Mouse (Mus musculus) left cerebral cortex, postnatal 25 days (tissue): Measurements from ENCODE around the gene Rnf31. TPM values are rescaled to one million over a fixed set of nuclear protein-coding genes. Genes with fewer than 3 reads are reported as not detected.

Source experiments
- DNase-seq, 2 experiments: peaks; one replicate each; pipeline ENCODE4 v3.0.0; 2022; ENCODE audit warnings: low spot score in 2 of 2, mixed read lengths in 1 of 2
- intact Hi-C: fragments of 180-260 bp; cut with DNase I; formaldehyde crosslinking; loops from one replicate; pipeline ENCODE4 v1.15.1; 2025
- total RNA-seq, 2 experiments: library from RNA; stranded (reverse); gene quantifications; 2 replicates each; pipeline ENCODE4 v1.2.3; 2021

Rnf31 gene
- total RNA-seq, 2 experiments from 2014 or later = 27.6 to 31.7 TPM

GRCm38 (mm10) chr14:55575711-55576110, 15.8 kb upstream of the Rnf31 start:
- intact Hi-C loops = no loop called here
- DNase-seq = no peak

GRCm38 (mm10) chr14:55576376-55576775, 15.1 kb upstream of the Rnf31 start:
- no peak for DNase-seq
- intact Hi-C loops = no loop called here

- DNase-seq = peak; percentile 67 to 70
- intact Hi-C loops = loop anchor here (2.0 kb wide), 1 partner anchor 17 kb away; the partner anchor contains the start of genes A730061H03Rik and Dcaf11
Measured at GRCm38 (mm10) chr14:55577871-55578667, 13.4 kb upstream of the Rnf31 start, which contains the start of gene Psme1. Gene Psme1, plus strand, starts transcription at chr14:55578123.

GRCm38 (mm10) chr14:55578668-55579269, 12.7 kb upstream of the Rnf31 start:
- intact Hi-C loops = loop anchor here (2.0 kb wide), 1 partner anchor 18 kb away; the partner anchor contains the start of genes A730061H03Rik and Dcaf11
- no peak for DNase-seq

- no peak for DNase-seq
- intact Hi-C loops = loop anchor here (2.0 kb wide), 1 partner anchor 19 kb away; the partner anchor contains the start of genes A730061H03Rik and Dcaf11
Measured at GRCm38 (mm10) chr14:55579511-55580496, 11.7 kb upstream of the Rnf31 start.

GRCm38 (mm10) chr14:55580731-55581130, 10.8 kb upstream of the Rnf31 start:
- no peak for DNase-seq
- intact Hi-C loops = no loop called here

- no peak for DNase-seq
- intact Hi-C loops = no loop called here
Measured at GRCm38 (mm10) chr14:55581981-55582681, 9.4 kb upstream of the Rnf31 start.

- no peak for DNase-seq
- intact Hi-C loops = no loop called here
Measured at GRCm38 (mm10) chr14:55584303-55584701, 7.2 kb upstream of the Rnf31 start.

GRCm38 (mm10) chr14:55584702-55585565, 6.6 kb upstream of the Rnf31 start, which contains the start of gene Emc9:
Gene Emc9, minus strand, starts transcription at chr14:55585302.
- DNase-seq = peak; percentile 63 to 68
- intact Hi-C loops = no loop called here

GRCm38 (mm10) chr14:55585566-55585960, 5.9 kb upstream of the Rnf31 start:
- DNase-seq = no peak
- intact Hi-C loops = no loop called here

- intact Hi-C loops = no loop called here
- DNase-seq = no peak
Measured at GRCm38 (mm10) chr14:55586149-55586548, 5.4 kb upstream of the Rnf31 start.

- intact Hi-C loops = no loop called here
- DNase-seq = no peak
Measured at GRCm38 (mm10) chr14:55589271-55589670, 2.2 kb upstream of the Rnf31 start.

GRCm38 (mm10) chr14:55589771-55590448, 1.6 kb upstream of the Rnf31 start:
- intact Hi-C loops = loop anchor here (5.0 kb wide), 1 partner anchor 47 kb away; the partner anchor contains the start of genes Gm49378 and Ipo4
- no peak for DNase-seq

GRCm38 (mm10) chr14:55590748-55591330, 669 bp upstream of the Rnf31 start, which contains the start of gene Psme2:
Gene Psme2, minus strand, starts transcription at chr14:55591113.
- intact Hi-C loops = loop anchor here (5.0 kb wide), 1 partner anchor 46 kb away; the partner anchor contains the start of genes Gm49378 and Ipo4
- DNase-seq = peak; percentile 88 to 97

GRCm38 (mm10) chr14:55592226-55592625, 718 bp downstream of the Rnf31 start:
- no peak for DNase-seq
- intact Hi-C loops = loop anchor here (5.0 kb wide), 1 partner anchor 45 kb away; the partner anchor contains the start of genes Gm49378 and Ipo4

- DNase-seq = peak in 1 of 2 experiments; percentile 46
- intact Hi-C loops = no loop called here
Measured at GRCm38 (mm10) chr14:55596036-55596690, 4.7 kb downstream of the Rnf31 start.
